Mouse (Mus musculus) cerebellum, postnatal 10 days (tissue): ENCODE measurements around the gene Tex10.

Experiments used
- DNase-seq, 2 experiments: peaks; one replicate each; pipeline ENCODE4 v3.0.0; 2021; ENCODE audit warnings: mixed read lengths in 2 of 2

Gene Tex10

DNA sequence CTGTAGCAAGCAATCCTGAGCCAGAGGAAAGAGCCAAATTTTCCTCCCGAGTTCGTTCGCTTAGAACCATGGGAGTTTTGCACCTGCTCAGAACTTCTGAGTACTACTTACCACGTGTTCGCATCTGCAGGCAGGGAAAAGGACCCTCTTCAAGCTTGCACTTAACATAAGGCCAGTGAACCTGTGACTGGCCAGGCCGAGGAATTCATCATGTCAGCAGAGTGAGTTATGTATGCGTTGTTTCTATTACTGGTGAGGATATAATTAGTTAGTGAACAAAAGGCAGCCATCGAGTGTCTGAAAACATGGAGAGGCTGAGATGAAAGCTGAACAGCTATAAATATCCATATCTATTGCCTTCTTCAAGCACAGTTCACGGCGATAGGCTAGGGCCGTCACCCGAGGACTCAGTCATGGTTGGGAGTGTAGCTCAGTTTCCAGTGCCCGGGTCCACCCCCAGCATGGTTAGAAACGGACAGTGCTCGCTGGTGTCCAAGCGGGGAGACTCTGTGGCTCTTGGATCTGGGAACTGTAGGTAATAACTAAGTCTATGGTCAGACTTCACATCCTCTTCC is 70.1 kb downstream of the Tex10 start:
- DNase-seq, result no peak

DNA sequence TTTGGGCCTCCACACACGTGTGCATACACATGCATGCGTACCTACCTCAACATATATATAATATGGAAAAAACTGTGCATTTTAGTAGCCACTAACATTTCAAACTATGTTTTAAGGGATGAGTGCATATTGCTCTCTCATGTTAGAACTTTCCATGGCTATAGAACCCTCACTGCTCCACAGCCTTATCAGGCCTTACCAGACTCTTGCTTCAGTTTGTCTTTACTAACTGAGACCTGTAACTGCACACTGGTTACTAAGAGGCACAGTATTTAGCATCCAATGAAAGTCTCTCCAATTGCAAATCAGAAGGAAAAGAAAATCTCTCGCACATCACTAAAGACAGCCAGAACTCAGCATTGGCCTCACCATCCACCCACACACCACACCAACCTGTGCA is 76.3 kb downstream of the Tex10 start:
- no peak for DNase-seq

DNA sequence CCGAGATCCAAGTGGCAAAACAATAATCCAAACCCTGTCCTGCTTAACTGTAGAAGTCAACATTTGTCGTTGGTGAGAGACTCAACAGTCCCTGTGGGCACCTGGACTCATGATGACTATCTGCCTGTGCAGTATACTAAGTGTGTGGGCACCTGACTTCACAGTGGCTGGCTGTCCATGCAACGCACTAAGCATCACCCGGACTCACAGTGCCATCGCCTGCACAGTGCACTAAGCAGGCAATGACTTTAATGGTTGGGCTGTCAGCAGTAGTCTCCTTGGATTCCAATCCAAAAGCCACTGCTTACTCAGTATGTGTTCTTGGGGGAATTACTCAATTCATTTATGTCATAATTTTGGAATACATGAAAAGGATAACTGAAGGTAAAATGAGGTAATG is 90.8 kb downstream of the Tex10 start:
- no peak for DNase-seq

DNA sequence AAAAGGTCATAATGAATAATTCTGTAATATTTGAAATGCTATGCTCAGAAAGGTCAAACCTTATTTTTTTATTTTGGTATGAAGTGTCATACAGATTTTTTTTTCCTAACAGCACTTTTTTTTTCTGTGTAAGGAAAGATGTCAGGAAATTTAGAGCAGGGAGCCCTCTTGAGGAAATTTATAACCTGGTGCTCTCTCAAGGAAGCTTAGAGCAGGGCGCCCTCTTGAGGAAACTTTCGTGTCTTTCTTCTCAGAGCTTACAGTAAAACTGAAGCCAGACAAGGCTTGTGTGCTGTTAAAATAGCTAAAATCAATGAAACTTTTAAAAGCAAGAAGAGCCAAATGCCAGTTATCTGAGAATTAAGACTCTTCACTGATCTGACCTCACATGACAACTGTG is 92.3 kb downstream of the Tex10 start:
- DNase-seq, result peak; percentile 87 to 92
